Mouse (Mus musculus) kidney, postnatal 4 days (tissue): ENCODE measurements around the gene Atf4.

ENCODE experiments used
- DNase-seq, 2 experiments: peaks; one replicate each; pipeline ENCODE4 v3.0.0; 2021; ENCODE audit warnings: mixed read lengths in 2 of 2

The Atf4 gene

GRCm38 (mm10) chr15:80254847-80255645 is at the start of gene Atf4:
Gene Atf4 (plus strand): TSS chr15:80255184.
- DNase-seq, result peak; percentile 97 to 99

DNA sequence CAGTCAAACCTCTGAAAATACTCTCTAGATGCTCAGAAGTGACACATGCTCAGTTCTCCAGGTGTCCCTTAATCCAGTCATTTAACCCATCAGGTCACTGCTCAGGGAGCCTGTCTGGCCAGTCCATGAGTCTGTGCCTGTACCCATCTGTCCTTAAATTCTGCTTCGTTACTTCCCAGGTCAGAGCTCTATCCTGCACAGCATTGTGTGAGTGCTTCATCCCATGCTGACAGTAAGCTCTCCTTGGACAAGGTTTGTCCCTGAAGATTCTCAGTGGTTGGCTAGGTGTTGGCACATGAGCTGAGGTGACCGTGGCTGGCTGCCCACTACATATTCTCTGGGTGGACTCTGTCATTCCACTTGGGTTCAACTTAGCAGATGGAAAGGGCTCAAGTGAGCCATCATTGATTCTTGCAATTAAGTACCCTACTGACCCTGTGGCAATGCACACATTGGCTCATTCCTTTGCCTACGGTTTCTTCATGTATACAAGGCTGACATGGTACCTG is 48.9 kb upstream of the Atf4 start:
- no peak for DNase-seq

- DNase-seq, result peak in 1 of 2 experiments; percentile 45
These were observed 46.5 kb upstream of the Atf4 start for GRCm38 (mm10) chr15:80208446-80208845.

- no peak for DNase-seq
These were observed 41.3 kb upstream of the Atf4 start for GRCm38 (mm10) chr15:80213688-80214087.

DNA sequence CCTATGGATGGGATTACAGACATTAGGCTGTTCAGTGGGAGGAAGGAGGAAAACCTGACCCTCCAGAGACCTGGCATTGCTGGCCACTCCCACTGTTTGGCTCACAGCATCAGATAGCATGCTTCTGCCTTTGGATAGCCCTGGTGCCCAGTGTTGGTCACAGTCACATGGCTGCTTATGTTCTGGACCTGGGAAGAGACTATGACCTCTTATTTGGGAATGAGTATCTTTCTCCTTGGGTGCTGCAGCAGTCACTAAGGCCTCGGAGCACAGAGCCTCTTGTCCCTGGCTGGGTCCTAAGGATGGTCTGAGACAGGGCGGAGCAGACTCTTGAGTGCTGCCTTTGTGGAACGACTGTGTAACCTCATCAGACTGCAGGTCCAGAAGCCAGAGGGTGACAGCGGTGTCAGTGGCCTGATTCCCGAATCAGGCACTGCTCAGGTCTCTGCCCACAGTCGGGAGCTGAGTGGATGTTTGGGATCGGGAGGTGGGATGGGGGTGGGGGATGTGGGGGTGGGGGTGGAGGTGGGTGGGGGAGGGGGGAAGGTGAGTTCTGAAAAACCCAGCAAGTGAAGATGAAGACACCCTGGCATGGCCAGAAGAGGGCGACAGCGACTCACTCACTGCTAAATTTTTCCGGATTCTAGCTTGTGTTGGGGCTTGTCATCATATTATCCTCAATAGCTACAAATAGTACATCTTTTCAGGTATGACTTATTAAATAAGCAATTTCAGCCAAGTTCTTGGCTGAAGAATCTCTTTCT is 39.1 kb upstream of the Atf4 start:
- DNase-seq, result peak; percentile 58

DNA sequence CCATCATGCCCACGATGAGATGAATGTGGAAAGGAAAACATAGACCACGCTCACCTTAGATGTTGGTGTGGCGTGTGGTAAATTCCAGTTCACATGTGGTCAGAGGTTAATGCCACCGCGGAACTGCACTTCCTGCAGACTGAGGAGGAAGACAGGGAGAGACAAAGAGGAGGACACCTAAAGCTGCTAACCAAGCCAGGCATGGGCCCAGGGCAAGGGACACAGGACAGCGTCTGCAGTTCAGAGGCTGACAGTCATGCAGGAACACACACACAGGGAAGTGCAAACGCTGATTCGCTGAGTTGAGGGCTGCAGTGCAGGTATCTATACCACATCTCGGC is 38.5 kb upstream of the Atf4 start:
- no peak for DNase-seq

- DNase-seq, result no peak
These were observed 37.5 kb upstream of the Atf4 start for GRCm38 (mm10) chr15:80217476-80217875.

DNA sequence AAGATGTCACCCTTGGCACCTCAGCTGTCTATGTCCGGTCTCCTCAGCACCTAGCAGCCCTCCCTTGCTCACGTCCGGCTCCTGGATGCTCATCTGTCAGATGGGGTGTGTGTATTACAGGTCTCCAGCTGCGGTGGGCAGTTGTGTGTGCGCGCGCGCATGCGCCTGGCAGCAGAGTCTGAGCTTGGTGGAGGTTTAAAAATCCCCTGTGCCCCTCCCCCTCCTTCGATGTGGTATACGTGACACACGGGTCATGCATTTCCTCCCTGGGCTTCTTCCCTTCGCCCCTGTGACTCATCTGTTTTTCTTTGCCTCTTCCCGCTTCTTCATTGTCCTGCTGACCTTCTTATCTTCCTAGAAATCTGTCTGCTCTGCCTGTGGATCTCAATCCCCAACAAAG is 35.8 kb upstream of the Atf4 start:
- DNase-seq, result peak in 1 of 2 experiments; percentile 27

GRCm38 (mm10) chr15:80219705-80220657 is 35.0 kb upstream of the Atf4 start:
- DNase-seq, result no peak

DNA sequence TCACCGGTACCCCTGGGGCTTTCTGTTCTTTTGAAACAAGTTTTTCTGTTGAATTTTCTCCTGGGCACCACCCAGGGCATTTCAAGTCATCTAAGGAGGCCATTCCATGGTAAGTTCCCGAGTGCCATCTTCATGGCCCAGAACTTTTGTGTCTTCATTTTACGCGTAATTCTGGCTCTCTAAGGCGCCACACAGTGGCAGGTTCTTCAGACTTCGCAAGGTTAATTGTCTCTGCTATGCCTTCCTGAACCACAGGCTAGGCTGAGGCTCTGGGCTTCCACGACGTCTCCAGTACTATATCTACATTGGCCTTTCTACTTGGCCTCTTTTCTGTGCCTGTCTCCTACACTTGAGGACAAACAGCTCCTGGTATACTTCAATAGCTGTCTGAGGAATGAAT is 34.0 kb upstream of the Atf4 start:
- DNase-seq, result no peak

DNA sequence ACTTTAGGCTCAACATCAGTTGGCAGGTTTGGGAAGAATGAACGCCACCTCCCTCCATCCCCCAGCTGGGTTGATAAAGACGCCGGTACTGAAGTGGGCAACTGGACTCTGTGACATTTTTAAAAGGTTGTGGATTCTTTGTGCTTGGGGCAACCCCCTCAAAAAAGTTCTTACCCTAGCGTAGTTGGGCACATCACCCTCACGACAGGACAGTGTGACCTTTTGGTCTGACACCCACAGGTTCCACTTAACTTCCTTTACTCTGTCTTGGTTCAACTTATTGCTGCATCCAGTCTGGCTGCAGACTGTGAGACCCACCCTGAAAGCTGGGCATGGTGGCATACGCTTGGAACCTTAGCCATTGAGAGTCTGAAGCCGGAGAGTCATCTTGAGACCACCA is 31.2 kb upstream of the Atf4 start:
- DNase-seq, result no peak

GRCm38 (mm10) chr15:80225208-80225607 is 29.8 kb upstream of the Atf4 start:
- peak; percentile 88 to 89 for DNase-seq

- peak; percentile 79 to 81 for DNase-seq
These were observed 29.2 kb upstream of the Atf4 start for GRCm38 (mm10) chr15:80225796-80226195.

GRCm38 (mm10) chr15:80228071-80228800 is 26.7 kb upstream of the Atf4 start:
- no peak for DNase-seq

GRCm38 (mm10) chr15:80232331-80232730 is 22.7 kb upstream of the Atf4 start:
- no peak for DNase-seq

- peak in 1 of 2 experiments; percentile 15 for DNase-seq
These were observed 21.9 kb upstream of the Atf4 start for GRCm38 (mm10) chr15:80233053-80233452.

GRCm38 (mm10) chr15:80233733-80234509 is 21.1 kb upstream of the Atf4 start, which contains the start of gene Mief1:
Gene Mief1 (plus strand): TSS chr15:80234018.
- peak; percentile 99 for DNase-seq

DNA sequence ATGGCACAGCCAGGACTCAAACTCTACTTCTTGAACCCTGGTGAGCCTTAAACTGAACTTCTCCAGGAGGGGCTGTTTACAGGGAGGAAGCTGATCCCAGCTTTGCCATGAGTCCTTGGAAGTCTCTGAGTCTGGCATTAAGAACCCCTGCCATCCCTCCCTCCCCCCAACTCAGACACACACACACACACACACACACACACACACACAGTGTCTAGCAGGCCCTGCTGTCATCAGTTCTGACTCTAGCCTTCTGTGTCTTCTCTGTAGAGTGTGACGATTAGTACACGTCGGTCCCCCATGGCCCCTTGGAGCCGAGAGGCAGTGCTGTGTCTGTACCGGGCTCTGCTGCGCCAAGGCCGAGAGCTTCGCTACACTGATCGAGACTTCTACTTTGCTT is 19.4 kb upstream of the Atf4 start, which contains the start of gene AC140267.1:
Gene AC140267.1, plus strand, starts transcription at position 301 of the 400 bp plus-strand sequence.
- DNase-seq, result no peak

DNA sequence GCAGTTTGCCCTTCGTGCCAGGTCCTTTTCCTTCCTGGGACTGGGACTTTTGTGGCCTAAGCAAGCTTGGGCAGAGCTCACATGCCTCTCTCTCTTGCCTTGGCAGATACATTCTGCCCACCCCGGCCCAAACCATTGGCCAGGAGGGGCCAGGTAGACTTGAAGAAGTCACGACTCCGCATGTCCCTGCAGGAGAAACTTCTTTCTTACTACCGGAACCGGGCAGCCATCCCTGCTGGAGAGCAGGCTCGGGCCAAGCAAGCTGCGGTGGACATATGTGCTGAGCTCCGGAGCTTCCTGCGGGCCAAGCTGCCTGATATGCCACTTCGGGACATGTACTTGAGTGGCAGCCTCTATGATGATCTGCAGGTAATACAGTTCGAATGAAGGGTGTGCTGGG is 6.8 kb upstream of the Atf4 start:
- DNase-seq, result no peak

GRCm38 (mm10) chr15:80248596-80248995 is 6.4 kb upstream of the Atf4 start:
- no peak for DNase-seq

GRCm38 (mm10) chr15:80249672-80250071 is 5.3 kb upstream of the Atf4 start:
- DNase-seq, result no peak
